Mouse (Mus musculus): Measurements from ENCODE around the gene Sh3bp4. TPM values are rescaled to one million over a fixed set of nuclear protein-coding genes. Genes with fewer than 3 reads are reported as not detected.

Sh3bp4 gene
- polyA plus RNA-seq, 1 experiment from 2014 or later, result 15.7 TPM

GRCm38 (mm10) chr1:89140113-89140512 lies 69.9 kb downstream of the Sh3bp4 start:
- Histone ChIP-seq H3K36me3 (replicated peaks; ENCODE audit: control insufficient read depth, insufficient read depth) (peaks cover 17% of the 10 kb centered on the region), H3K9ac (no peak overlapping the region), H3K4me2 (replicated peaks) (no peak overlapping the region), H3K27me3 (ENCODE audit: control insufficient read depth, insufficient read depth, low read length) (no peaks in the 10 kb centered on the region), H3K4me1 (replicated peaks; ENCODE audit: control insufficient read depth, insufficient read depth, low read length) (peaks cover 29% of the 10 kb centered on the region), H3K9me3 (ENCODE audit: control insufficient read depth, low read length) (no peaks in the 10 kb centered on the region), H3K4me3 (replicated peaks; ENCODE audit: low read length) (no peak overlapping the region), H3K27ac (no peak overlapping the region)
- DNase-seq (ENCODE audit: low spot score) (no peak), ATAC-seq (ENCODE audit: low FRiP score) (no peak)
- 85% methylated on average over 9 of the region's 9 CpGs for WGBS

GRCm38 (mm10) chr1:89151071-89151470 lies 80.9 kb downstream of the Sh3bp4 start:
- ATAC-seq (ENCODE audit: low FRiP score) (no peak), DNase-seq (ENCODE audit: low spot score) (no peak)
- Histone ChIP-seq H3K9ac (no peak overlapping the region), H3K27me3 (ENCODE audit: control insufficient read depth, insufficient read depth, low read length) (no peaks in the 10 kb centered on the region), H3K4me2 (replicated peaks) (no peak overlapping the region), H3K36me3 (replicated peaks; ENCODE audit: control insufficient read depth, insufficient read depth) (peaks cover 27% of the 10 kb centered on the region), H3K9me3 (ENCODE audit: control insufficient read depth, low read length) (no peaks in the 10 kb centered on the region), H3K27ac (no peak overlapping the region), H3K4me3 (replicated peaks; ENCODE audit: low read length) (no peak overlapping the region), H3K4me1 (replicated peaks; ENCODE audit: control insufficient read depth, insufficient read depth, low read length) (no peaks in the 10 kb centered on the region)
- 83% methylated on average over 7 of the region's 7 CpGs for WGBS

GRCm38 (mm10) chr1:89152576-89152975 lies 82.4 kb downstream of the Sh3bp4 start:
- Histone ChIP-seq H3K4me3 (replicated peaks; ENCODE audit: low read length) (no peak overlapping the region), H3K9ac (no peak overlapping the region), H3K27me3 (ENCODE audit: control insufficient read depth, insufficient read depth, low read length) (no peaks in the 10 kb centered on the region), H3K4me2 (replicated peaks) (no peak overlapping the region), H3K36me3 (replicated peaks; ENCODE audit: control insufficient read depth, insufficient read depth) (peaks cover 18% of the 10 kb centered on the region; the same call in 1 of the 2 replicates), H3K9me3 (ENCODE audit: control insufficient read depth, low read length) (no peaks in the 10 kb centered on the region), H3K27ac (no peak overlapping the region), H3K4me1 (replicated peaks; ENCODE audit: control insufficient read depth, insufficient read depth, low read length) (no peaks in the 10 kb centered on the region)
- ATAC-seq (ENCODE audit: low FRiP score) (no peak), DNase-seq (ENCODE audit: low spot score) (no peak)
- WGBS, result 73% methylated on average over 7 of the region's 7 CpGs

- H3K4me2 ChIP-seq (replicated peaks), result no peak overlapping the region
- H3K4me3 ChIP-seq (replicated peaks; ENCODE audit: low read length), result no peak overlapping the region
- no peak overlapping the region for H3K27ac ChIP-seq
- 90% methylated on average over 6 of the region's 6 CpGs for WGBS
- no peak overlapping the region for H3K9ac ChIP-seq
- H3K27me3 ChIP-seq (ENCODE audit: control insufficient read depth, insufficient read depth, low read length), result no peaks in the 10 kb centered on the region
- DNase-seq (ENCODE audit: low spot score) (no peak), ATAC-seq (ENCODE audit: low FRiP score) (no peak)
- H3K9me3 ChIP-seq (ENCODE audit: control insufficient read depth, low read length), result no peaks in the 10 kb centered on the region
- no peaks in the 10 kb centered on the region for H3K4me1 ChIP-seq (replicated peaks; ENCODE audit: control insufficient read depth, insufficient read depth, low read length)
- peaks cover 18% of the 10 kb centered on the region; the same call in 1 of the 2 replicates for H3K36me3 ChIP-seq (replicated peaks; ENCODE audit: control insufficient read depth, insufficient read depth)
These were observed 83.0 kb downstream of the Sh3bp4 start for GRCm38 (mm10) chr1:89153203-89153602.

- no peak overlapping the region for H3K27ac ChIP-seq
- H3K9ac ChIP-seq, result no peak overlapping the region
- H3K4me3 ChIP-seq (replicated peaks; ENCODE audit: low read length), result no peak overlapping the region
- DNase-seq (ENCODE audit: low spot score) (no peak), ATAC-seq (ENCODE audit: low FRiP score) (no peak)
- no peaks in the 10 kb centered on the region for H3K36me3 ChIP-seq (replicated peaks; ENCODE audit: control insufficient read depth, insufficient read depth)
- H3K4me1 ChIP-seq (replicated peaks; ENCODE audit: control insufficient read depth, insufficient read depth, low read length), result no peaks in the 10 kb centered on the region
- H3K4me2 ChIP-seq (replicated peaks), result no peak overlapping the region
- H3K9me3 ChIP-seq (ENCODE audit: control insufficient read depth, low read length), result no peaks in the 10 kb centered on the region
- 91% methylated on average over 6 of the region's 6 CpGs for WGBS
- H3K27me3 ChIP-seq (ENCODE audit: control insufficient read depth, insufficient read depth, low read length), result no peaks in the 10 kb centered on the region
These were observed 93.3 kb downstream of the Sh3bp4 start for GRCm38 (mm10) chr1:89163483-89163882.

GRCm38 (mm10) chr1:89164281-89164680 lies 94.1 kb downstream of the Sh3bp4 start:
- DNase-seq (ENCODE audit: low spot score) (no peak), ATAC-seq (ENCODE audit: low FRiP score) (no peak)
- Histone ChIP-seq H3K9ac (no peak overlapping the region), H3K4me1 (replicated peaks; ENCODE audit: control insufficient read depth, insufficient read depth, low read length) (no peaks in the 10 kb centered on the region), H3K27me3 (ENCODE audit: control insufficient read depth, insufficient read depth, low read length) (no peaks in the 10 kb centered on the region), H3K9me3 (ENCODE audit: control insufficient read depth, low read length) (no peaks in the 10 kb centered on the region), H3K4me2 (replicated peaks) (no peak overlapping the region), H3K27ac (no peak overlapping the region), H3K4me3 (replicated peaks; ENCODE audit: low read length) (no peak overlapping the region), H3K36me3 (replicated peaks; ENCODE audit: control insufficient read depth, insufficient read depth) (no peaks in the 10 kb centered on the region)
- 94% methylated on average over 5 of the region's 5 CpGs for WGBS

- Histone ChIP-seq H3K4me2 (replicated peaks) (no peak overlapping the region), H3K36me3 (replicated peaks; ENCODE audit: control insufficient read depth, insufficient read depth) (no peaks in the 10 kb centered on the region), H3K4me3 (replicated peaks; ENCODE audit: low read length) (no peak overlapping the region), H3K27ac (no peak overlapping the region), H3K27me3 (ENCODE audit: control insufficient read depth, insufficient read depth, low read length) (no peaks in the 10 kb centered on the region), H3K9ac (no peak overlapping the region), H3K4me1 (replicated peaks; ENCODE audit: control insufficient read depth, insufficient read depth, low read length) (no peaks in the 10 kb centered on the region), H3K9me3 (ENCODE audit: control insufficient read depth, low read length) (no peaks in the 10 kb centered on the region)
- ATAC-seq (ENCODE audit: low FRiP score) (no peak), DNase-seq (ENCODE audit: low spot score) (no peak)
- 58% methylated on average over 7 of the region's 7 CpGs for WGBS
These were observed 94.5 kb downstream of the Sh3bp4 start for GRCm38 (mm10) chr1:89164685-89165084.

GRCm38 (mm10) chr1:89166814-89167249 lies 96.6 kb downstream of the Sh3bp4 start:
- Histone ChIP-seq H3K36me3 (replicated peaks; ENCODE audit: control insufficient read depth, insufficient read depth) (no peaks in the 10 kb centered on the region), H3K9ac (no peak overlapping the region), H3K4me2 (replicated peaks) (no peak overlapping the region), H3K27me3 (ENCODE audit: control insufficient read depth, insufficient read depth, low read length) (no peaks in the 10 kb centered on the region), H3K4me1 (replicated peaks; ENCODE audit: control insufficient read depth, insufficient read depth, low read length) (no peaks in the 10 kb centered on the region), H3K4me3 (replicated peaks; ENCODE audit: low read length) (no peak overlapping the region), H3K27ac (no peak overlapping the region), H3K9me3 (ENCODE audit: control insufficient read depth, low read length) (no peaks in the 10 kb centered on the region)
- ATAC-seq (ENCODE audit: low FRiP score), result no peak
- DNase-seq (ENCODE audit: low spot score), result no peak
- WGBS, result 60% methylated on average over 9 of the region's 9 CpGs

- no peak for DNase-seq (ENCODE audit: low spot score)
- no peak overlapping the region for H3K27ac ChIP-seq
- no peaks in the 10 kb centered on the region for H3K27me3 ChIP-seq (ENCODE audit: control insufficient read depth, insufficient read depth, low read length)
- H3K9me3 ChIP-seq (ENCODE audit: control insufficient read depth, low read length), result no peaks in the 10 kb centered on the region; the same call in 1 of the 2 replicates
- ATAC-seq (ENCODE audit: low FRiP score), result no peak
- no peak overlapping the region for H3K4me3 ChIP-seq (replicated peaks; ENCODE audit: low read length)
- WGBS, result 55% methylated on average over 8 of the region's 8 CpGs
- H3K36me3 ChIP-seq (replicated peaks; ENCODE audit: control insufficient read depth, insufficient read depth), result no peaks in the 10 kb centered on the region
- H3K4me2 ChIP-seq (replicated peaks), result no peak overlapping the region
- H3K9ac ChIP-seq, result no peak overlapping the region
- no peaks in the 10 kb centered on the region for H3K4me1 ChIP-seq (replicated peaks; ENCODE audit: control insufficient read depth, insufficient read depth, low read length)
These were observed 101.1 kb downstream of the Sh3bp4 start for GRCm38 (mm10) chr1:89171275-89171767.

GRCm38 (mm10) chr1:89174621-89175020 lies 104.4 kb downstream of the Sh3bp4 start:
- no peak overlapping the region for H3K4me3 ChIP-seq (replicated peaks; ENCODE audit: low read length)
- H3K4me1 ChIP-seq (replicated peaks; ENCODE audit: control insufficient read depth, insufficient read depth, low read length), result no peaks in the 10 kb centered on the region
- DNase-seq (ENCODE audit: low spot score), result no peak
- no peak overlapping the region for H3K9ac ChIP-seq
- H3K36me3 ChIP-seq (replicated peaks; ENCODE audit: control insufficient read depth, insufficient read depth), result no peaks in the 10 kb centered on the region
- no peak overlapping the region for H3K4me2 ChIP-seq (replicated peaks)
- ATAC-seq (ENCODE audit: low FRiP score), result no peak
- no peak overlapping the region for H3K27ac ChIP-seq
- no peaks in the 10 kb centered on the region for H3K27me3 ChIP-seq (ENCODE audit: control insufficient read depth, insufficient read depth, low read length)
- WGBS, result 84% methylated on average over 7 of the region's 7 CpGs
- no peaks in the 10 kb centered on the region; the same call in 1 of the 2 replicates for H3K9me3 ChIP-seq (ENCODE audit: control insufficient read depth, low read length)

Data from hindbrain, embryonic 14.5 days (tissue).